Comparison of ENCODE assay signal across 17 mouse cellular contexts in genomic region chr3:86451211-86451610, GRCm38 (mm10).
DNase-seq lines count a peak whose midpoint lies in the region; ATAC-seq and TF ChIP-seq lines count a peak whose summit lies in the region.
"Had no signal": no experiment of that assay in that cellular context is flagged by ENCODE, and none has a peak within 500 bp of the region (broad histone marks: within the 10 kb centered on the region; RNA-seq: fewer than 3 reads in every experiment).

No protein-coding gene starts in this region.

- H3K4me2 ChIP-seq in kidney, embryonic 15.5 days = no peak overlapping the region
- H3K4me2 ChIP-seq in myocyte (ENCODE audit: low read depth) = no peak overlapping the region
- H3K4me2 ChIP-seq: heart, embryonic 15.5 days; hindbrain, embryonic 12.5 days; lung, embryonic 14.5 days had no signal

- H3K79me2 ChIP-seq in myocyte (ENCODE audit: control insufficient read depth, insufficient read depth) = no peaks in the 10 kb centered on the region

- no peak for ATAC-seq in kidney, embryonic 15.5 days (replicated peaks; ENCODE audit: low FRiP score)
- ATAC-seq: forebrain, postnatal 0 days had no signal

- whole genome bisulfite sequencing in kidney, embryonic 15.5 days = 94% methylated on average over 2 of the region's 2 CpGs
- WGBS in forebrain, embryonic 10.5 days = 96% methylated on average over 2 of the region's 2 CpGs

- peak; percentile 45 for DNase-seq in adrenal gland, postnatal 10 days
- DNase-seq in adrenal gland, adult 8-10 months = no peak
- DNase-seq in kidney, postnatal 14 days = peak; percentile 4
- DNase-seq in adrenal gland, postnatal 14 days = peak; percentile 50
- DNase-seq in forebrain, embryonic 10.5 days (ENCODE audit: extremely low spot score, low spot score) = no peak
- no peak for DNase-seq in frontal cortex, postnatal 14 days (ENCODE audit: low spot score in 2 of 2)
- DNase-seq: forebrain, postnatal 0 days; kidney, adult 18-20 months; lung, embryonic 14.5 days; thymus, postnatal 14 days had no signal

- no peak overlapping the region for H3K27ac ChIP-seq in kidney, embryonic 15.5 days
- no peak overlapping the region for H3K27ac ChIP-seq in forebrain, embryonic 10.5 days
- H3K27ac ChIP-seq: heart, embryonic 15.5 days; hindbrain, embryonic 12.5 days; layer of hippocampus, adult 2 months; midbrain, embryonic 10.5 days; stomach, postnatal 0 days had no signal

- no peak overlapping the region for H3ac ChIP-seq in myocyte (ENCODE audit: control insufficient read depth, insufficient read length)

- no peaks in the 10 kb centered on the region for H3K9me3 ChIP-seq in kidney, embryonic 15.5 days (replicated peaks)
- no peaks in the 10 kb centered on the region for H3K9me3 ChIP-seq in forebrain, embryonic 10.5 days
- H3K9me3 ChIP-seq: heart, embryonic 15.5 days; hindbrain, embryonic 12.5 days; midbrain, embryonic 10.5 days had no signal

- H3K36me3 ChIP-seq in kidney, embryonic 15.5 days = no peaks in the 10 kb centered on the region
- no peaks in the 10 kb centered on the region for H3K36me3 ChIP-seq in myocyte (ENCODE audit: control insufficient read depth, insufficient read depth)
- no peaks in the 10 kb centered on the region for H3K36me3 ChIP-seq in forebrain, embryonic 10.5 days (replicated peaks)
- H3K36me3 ChIP-seq: heart, embryonic 15.5 days; hindbrain, embryonic 12.5 days; midbrain, embryonic 10.5 days had no signal

- no peaks in the 10 kb centered on the region for H3K4me1 ChIP-seq in kidney, embryonic 15.5 days
- peaks cover 5% of the 10 kb centered on the region; the same call in 1 of the 2 replicates for H3K4me1 ChIP-seq in forebrain, embryonic 10.5 days
- H3K4me1 ChIP-seq: heart, embryonic 15.5 days had no signal

- H3K9ac ChIP-seq in kidney, embryonic 15.5 days = no peak overlapping the region
- H3K9ac ChIP-seq: forebrain, postnatal 0 days; heart, embryonic 15.5 days; hindbrain, embryonic 12.5 days; lung, embryonic 14.5 days had no signal

- no peak overlapping the region for H3K4me3 ChIP-seq in kidney, embryonic 15.5 days (replicated peaks)
- H3K4me3 ChIP-seq in myocyte = no peak overlapping the region
- H3K4me3 ChIP-seq in forebrain, embryonic 10.5 days = no peak overlapping the region
- H3K4me3 ChIP-seq: heart, embryonic 15.5 days; hindbrain, embryonic 12.5 days; layer of hippocampus, adult 2 months; midbrain, embryonic 10.5 days had no signal

- TF ChIP-seq POLR2A in myocyte (IDR thresholded peaks at IDR 0.05; ENCODE audit: insufficient read length, low read depth) = no peak

- no peaks in the 10 kb centered on the region for H3K27me3 ChIP-seq in kidney, embryonic 15.5 days
- no peaks in the 10 kb centered on the region for H3K27me3 ChIP-seq in myocyte (ENCODE audit: control insufficient read depth, insufficient read depth, insufficient read length)
- H3K27me3 ChIP-seq in forebrain, embryonic 10.5 days (ENCODE audit: poor library complexity, severe bottlenecking) = no peaks in the 10 kb centered on the region
- H3K27me3 ChIP-seq: heart, embryonic 15.5 days; hindbrain, embryonic 12.5 days had no signal

TF ChIP-seq in myocyte, 11 proteins besides CTCF, POLR2A, EP300 and RAD21:
- TF ChIP-seq REST (IDR thresholded peaks at IDR 0.05; ENCODE audit: insufficient read depth, insufficient read length) = no peak
- no peak for TF ChIP-seq TCF3 (IDR thresholded peaks at IDR 0.05; ENCODE audit: insufficient read length, low read depth)
- TF ChIP-seq MAX (IDR thresholded peaks at IDR 0.05; ENCODE audit: low read depth) = no peak
- TF ChIP-seq CEBPB (IDR thresholded peaks at IDR 0.05; ENCODE audit: insufficient read depth, poor library complexity, severe bottlenecking) = peak; percentile 87

Comparison
In these comparisons a context has a peak if more than half of its experiments do, and no peak if none do; other contexts are left out.
1. DNase-seq: peak in adrenal gland, postnatal 10 days (single experiment), kidney, postnatal 14 days (single experiment) and adrenal gland, postnatal 14 days (single experiment); none in adrenal gland, adult 8-10 months (single experiment), forebrain, embryonic 10.5 days (single experiment) and frontal cortex, postnatal 14 days (0 of 2).